Mouse (Mus musculus): ENCODE data around the gene Ccdc121. TPM values are rescaled to one million over a fixed set of nuclear protein-coding genes. Genes with fewer than 3 reads are reported as not detected.
A peak's percentile ranks its signal among the peaks of the same experiment; 100 is the strongest.

Ccdc121 gene
- 0.18 and 0.51 TPM in 2 replicates for polyA plus RNA-seq (2014; fragmentation: Nextera tagmentation; extraction: Ambion mirVana)

DNA sequence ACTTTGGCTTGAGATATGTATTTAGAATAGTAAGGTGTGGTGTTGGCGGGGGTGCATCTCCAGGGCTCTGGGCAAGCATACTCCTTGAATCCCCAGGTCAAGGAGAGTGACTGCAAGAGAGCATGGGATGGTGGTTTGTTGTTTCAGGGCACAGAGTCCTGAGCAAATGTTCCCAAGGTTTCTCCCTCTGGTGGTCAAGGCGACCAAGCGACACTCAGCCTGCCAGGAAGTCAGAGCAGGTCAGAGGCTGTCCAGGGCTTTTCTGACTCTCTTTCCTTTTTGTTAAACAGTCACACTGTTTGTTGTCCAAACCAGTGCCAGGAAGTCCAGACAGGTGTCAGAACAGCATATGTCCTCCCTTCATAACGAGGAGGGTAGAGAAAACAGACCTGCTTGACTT is at the start of gene Ccdc121:
Gene Ccdc121 (minus strand): TSS at position 145 of the 400 bp plus-strand sequence.
- Histone ChIP-seq H3K9ac (ENCODE audit: low read length) (no peak within 1 kb of the TSS), H3K27ac (replicated peaks in 1 of 2; ENCODE audit: control insufficient read depth in 1 of 2, insufficient read depth in 1 of 2, low read depth in 2 of 2, low read length in 2 of 2) (no peak within 1 kb of the TSS), H3K4me1 (ENCODE audit: control insufficient read depth in 2 of 2, insufficient read depth in 2 of 2, low read length in 2 of 2) (peaks cover 0 to 7% of the 10 kb centered on the region in 2 experiments; a peak in 2 of 4 replicates), H3K9me3 (ENCODE audit: control insufficient read depth, low read length) (no peaks in the 10 kb centered on the region), H3K36me3 (ENCODE audit: control insufficient read depth, insufficient read depth, low read length) (no peaks in the 10 kb centered on the region), H3K4me2 (ENCODE audit: low read length) (peak within 1 kb of the TSS; percentile 7), H3K27me3 (ENCODE audit: control insufficient read depth, insufficient read depth, low read length) (no peaks in the 10 kb centered on the region), H3K4me3 (ENCODE audit: control insufficient read depth in 1 of 2, insufficient read depth in 1 of 2, low read depth in 1 of 2, low read length in 2 of 2) (no peak within 1 kb of the TSS)
- no peak for ATAC-seq (ENCODE audit: insufficient number of reproducible peaks, insufficient read depth, low FRiP score, low read depth)
- 46% methylated on average over 4 of the region's 4 CpGs for WGBS

DNA sequence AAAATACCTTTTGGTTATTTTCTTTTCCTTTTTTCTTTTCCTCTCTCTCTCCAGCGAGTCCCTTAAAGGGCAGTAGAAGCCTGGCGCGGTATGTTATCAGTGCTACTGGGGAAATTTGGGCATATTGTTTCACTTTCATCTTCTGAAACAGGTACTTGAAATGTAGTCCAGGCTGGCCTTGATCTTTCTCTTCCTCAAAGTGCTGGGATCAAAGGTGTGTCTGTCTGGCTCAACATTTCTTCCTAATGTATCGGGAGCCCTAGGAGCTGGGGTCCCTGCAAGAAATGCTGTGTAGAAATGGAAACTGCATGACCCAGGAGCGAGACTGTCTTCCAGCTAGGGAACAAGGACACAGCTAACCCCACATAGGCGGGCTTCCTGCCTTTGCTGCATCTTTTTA is 49.1 kb upstream of the Ccdc121 start:
- no peak overlapping the region for H3K4me2 ChIP-seq (ENCODE audit: low read length)
- no peak overlapping the region for H3K4me3 ChIP-seq (ENCODE audit: control insufficient read depth in 1 of 2, insufficient read depth in 1 of 2, low read depth in 1 of 2, low read length in 2 of 2)
- H3K27ac ChIP-seq (replicated peaks in 1 of 2; ENCODE audit: control insufficient read depth in 1 of 2, insufficient read depth in 1 of 2, low read depth in 2 of 2, low read length in 2 of 2): no peak overlapping the region
- H3K9me3 ChIP-seq (ENCODE audit: control insufficient read depth, low read length): no peaks in the 10 kb centered on the region
- ATAC-seq (ENCODE audit: insufficient number of reproducible peaks, insufficient read depth, low FRiP score, low read depth): no peak
- 82% methylated on average over 6 of the region's 6 CpGs for WGBS
- no peaks in the 10 kb centered on the region for H3K4me1 ChIP-seq (ENCODE audit: control insufficient read depth in 2 of 2, insufficient read depth in 2 of 2, low read length in 2 of 2)
- H3K9ac ChIP-seq (ENCODE audit: low read length): no peak overlapping the region
- H3K36me3 ChIP-seq (ENCODE audit: control insufficient read depth, insufficient read depth, low read length): no peaks in the 10 kb centered on the region
- no peaks in the 10 kb centered on the region for H3K27me3 ChIP-seq (ENCODE audit: control insufficient read depth, insufficient read depth, low read length)

DNA sequence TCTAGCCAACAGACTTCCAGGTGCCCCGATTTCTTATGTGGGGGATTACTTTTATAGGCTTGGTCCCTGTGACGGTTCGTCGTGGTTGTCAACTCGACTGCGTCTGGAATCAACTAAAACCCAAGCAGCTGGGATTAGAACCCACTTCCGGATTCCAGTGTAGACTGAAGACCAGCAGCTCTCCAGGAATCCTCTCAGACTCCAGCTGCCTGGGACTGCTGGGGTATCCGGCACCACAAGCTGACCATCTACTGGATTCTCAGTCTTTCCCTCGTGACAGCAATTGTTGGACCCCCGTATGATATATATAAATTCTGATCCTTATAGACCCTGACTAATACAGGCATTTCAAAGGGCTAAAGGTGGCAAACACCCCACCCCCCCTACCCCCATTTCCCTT is 48.4 kb upstream of the Ccdc121 start:
- H3K9ac ChIP-seq (ENCODE audit: low read length): no peak overlapping the region
- no peaks in the 10 kb centered on the region for H3K36me3 ChIP-seq (ENCODE audit: control insufficient read depth, insufficient read depth, low read length)
- WGBS: 66% methylated on average over 10 of the region's 10 CpGs
- no peak overlapping the region for H3K4me3 ChIP-seq (ENCODE audit: control insufficient read depth in 1 of 2, insufficient read depth in 1 of 2, low read depth in 1 of 2, low read length in 2 of 2)
- no peak overlapping the region for H3K27ac ChIP-seq (replicated peaks in 1 of 2; ENCODE audit: control insufficient read depth in 1 of 2, insufficient read depth in 1 of 2, low read depth in 2 of 2, low read length in 2 of 2)
- no peak for ATAC-seq (ENCODE audit: insufficient number of reproducible peaks, insufficient read depth, low FRiP score, low read depth)
- H3K27me3 ChIP-seq (ENCODE audit: control insufficient read depth, insufficient read depth, low read length): no peaks in the 10 kb centered on the region
- H3K4me1 ChIP-seq (ENCODE audit: control insufficient read depth in 2 of 2, insufficient read depth in 2 of 2, low read length in 2 of 2): no peaks in the 10 kb centered on the region
- H3K9me3 ChIP-seq (ENCODE audit: control insufficient read depth, low read length): no peaks in the 10 kb centered on the region
- H3K4me2 ChIP-seq (ENCODE audit: low read length): no peak overlapping the region

DNA sequence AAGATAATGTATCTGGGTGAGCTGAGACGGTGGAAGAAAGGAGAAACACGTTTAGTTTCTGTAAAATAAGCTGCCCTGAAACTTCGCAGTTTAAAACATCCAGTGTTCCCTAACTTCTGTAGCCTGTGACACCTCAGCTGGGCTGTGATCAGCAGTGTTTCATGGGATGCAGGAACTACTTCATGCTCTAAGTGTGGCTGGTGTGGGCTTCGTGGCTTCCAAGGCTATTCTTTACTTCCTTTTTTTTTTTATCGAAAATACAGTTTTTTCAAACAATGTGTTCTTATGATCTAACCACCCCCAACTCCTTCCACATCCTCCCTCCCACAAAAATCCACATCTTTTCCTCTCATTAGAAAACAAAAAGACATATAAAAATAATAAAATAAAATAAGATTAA is 44.2 kb upstream of the Ccdc121 start:
- no peak for ATAC-seq (ENCODE audit: insufficient number of reproducible peaks, insufficient read depth, low FRiP score, low read depth)
- Histone ChIP-seq H3K4me1 (ENCODE audit: control insufficient read depth in 2 of 2, insufficient read depth in 2 of 2, low read length in 2 of 2) (peaks cover 0 to 3% of the 10 kb centered on the region in 2 experiments; a peak in 1 of 4 replicates), H3K9me3 (ENCODE audit: control insufficient read depth, low read length) (no peaks in the 10 kb centered on the region), H3K4me2 (ENCODE audit: low read length) (no peak overlapping the region), H3K27me3 (ENCODE audit: control insufficient read depth, insufficient read depth, low read length) (no peaks in the 10 kb centered on the region), H3K36me3 (ENCODE audit: control insufficient read depth, insufficient read depth, low read length) (no peaks in the 10 kb centered on the region), H3K9ac (ENCODE audit: low read length) (no peak overlapping the region), H3K4me3 (ENCODE audit: control insufficient read depth in 1 of 2, insufficient read depth in 1 of 2, low read depth in 1 of 2, low read length in 2 of 2) (no peak overlapping the region), H3K27ac (replicated peaks in 1 of 2; ENCODE audit: control insufficient read depth in 1 of 2, insufficient read depth in 1 of 2, low read depth in 2 of 2, low read length in 2 of 2) (no peak overlapping the region)
- WGBS: 76% methylated on average over 5 of the region's 5 CpGs

DNA sequence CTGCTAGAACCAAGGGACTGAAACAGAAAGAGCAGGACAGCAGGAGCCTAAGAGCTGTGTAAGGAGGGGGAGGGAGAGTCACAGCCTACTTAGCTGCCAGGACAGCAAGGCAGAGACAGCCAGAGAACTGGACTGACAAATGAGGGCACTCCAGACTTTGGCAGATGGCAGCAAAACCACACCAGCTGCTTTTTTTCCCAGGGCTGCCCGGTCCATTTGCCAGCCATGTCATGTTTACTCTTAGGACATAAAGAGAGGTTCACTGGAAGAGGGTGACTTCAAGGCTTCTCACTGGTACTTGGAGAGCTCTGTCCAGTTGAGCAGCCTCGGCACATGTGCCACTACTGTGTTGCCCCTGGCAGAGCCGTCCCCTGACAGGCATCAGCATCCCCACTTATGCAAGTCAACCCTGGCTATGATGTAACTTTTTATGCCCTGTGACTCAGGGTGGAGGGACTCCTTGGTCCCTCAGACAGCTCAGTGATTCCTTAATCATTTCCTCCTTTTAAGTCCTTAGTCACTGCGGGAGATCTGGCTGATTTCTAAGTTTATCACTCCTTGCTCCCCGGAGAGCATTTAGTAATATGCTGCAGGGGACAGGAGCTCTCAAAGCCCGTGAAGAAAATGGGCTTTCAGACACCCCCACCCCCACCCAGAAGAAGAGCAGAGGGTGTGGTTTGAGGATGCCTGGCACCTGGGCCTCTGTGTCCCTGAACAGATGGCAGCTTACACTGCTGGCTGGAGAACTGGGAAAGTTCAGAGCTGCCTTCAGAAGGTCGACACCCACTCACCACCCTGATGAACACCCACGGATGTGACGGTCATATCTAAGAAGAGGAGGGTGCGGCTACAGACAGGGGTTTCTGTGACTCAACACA is 41.5 kb upstream of the Ccdc121 start:
- Histone ChIP-seq H3K4me3 (ENCODE audit: control insufficient read depth in 1 of 2, insufficient read depth in 1 of 2, low read depth in 1 of 2, low read length in 2 of 2) (no peak overlapping the region), H3K4me1 (ENCODE audit: control insufficient read depth in 2 of 2, insufficient read depth in 2 of 2, low read length in 2 of 2) (peaks cover 0 to 3% of the 10 kb centered on the region in 2 experiments; a peak in 1 of 4 replicates), H3K4me2 (ENCODE audit: low read length) (no peak overlapping the region), H3K27me3 (ENCODE audit: control insufficient read depth, insufficient read depth, low read length) (no peaks in the 10 kb centered on the region), H3K27ac (replicated peaks in 1 of 2; ENCODE audit: control insufficient read depth in 1 of 2, insufficient read depth in 1 of 2, low read depth in 2 of 2, low read length in 2 of 2) (no peak overlapping the region), H3K36me3 (ENCODE audit: control insufficient read depth, insufficient read depth, low read length) (no peaks in the 10 kb centered on the region), H3K9ac (ENCODE audit: low read length) (no peak overlapping the region), H3K9me3 (ENCODE audit: control insufficient read depth, low read length) (no peaks in the 10 kb centered on the region)
- ATAC-seq (ENCODE audit: insufficient number of reproducible peaks, insufficient read depth, low FRiP score, low read depth): no peak
- WGBS: 29% methylated on average over 10 of the region's 10 CpGs

DNA sequence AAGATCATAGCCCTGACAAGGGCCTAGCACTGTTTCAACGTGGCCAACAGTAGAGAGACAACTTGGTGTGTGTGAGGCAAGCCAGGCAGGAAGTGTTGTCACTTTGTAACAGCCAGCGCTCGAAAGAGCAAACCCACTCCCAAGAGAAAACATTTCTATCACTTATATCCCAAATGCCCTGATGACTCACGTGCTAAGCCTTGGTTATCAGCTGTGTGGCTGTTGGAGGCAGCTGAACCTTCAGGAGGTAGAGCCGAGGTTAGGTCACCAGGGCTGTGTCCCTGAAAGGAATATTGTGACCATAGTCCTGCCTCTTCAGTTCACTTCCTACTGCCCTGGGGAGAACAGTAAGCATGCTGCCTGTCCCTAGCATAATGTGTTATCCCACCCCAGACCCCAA is 39.6 kb upstream of the Ccdc121 start:
- Histone ChIP-seq H3K9ac (ENCODE audit: low read length) (no peak overlapping the region), H3K27ac (replicated peaks in 1 of 2; ENCODE audit: control insufficient read depth in 1 of 2, insufficient read depth in 1 of 2, low read depth in 2 of 2, low read length in 2 of 2) (no peak overlapping the region), H3K36me3 (ENCODE audit: control insufficient read depth, insufficient read depth, low read length) (no peaks in the 10 kb centered on the region), H3K4me3 (ENCODE audit: control insufficient read depth in 1 of 2, insufficient read depth in 1 of 2, low read depth in 1 of 2, low read length in 2 of 2) (no peak overlapping the region), H3K4me2 (ENCODE audit: low read length) (no peak overlapping the region), H3K4me1 (ENCODE audit: control insufficient read depth in 2 of 2, insufficient read depth in 2 of 2, low read length in 2 of 2) (peaks cover 0 to 3% of the 10 kb centered on the region in 2 experiments; a peak in 1 of 4 replicates), H3K9me3 (ENCODE audit: control insufficient read depth, low read length) (no peaks in the 10 kb centered on the region), H3K27me3 (ENCODE audit: control insufficient read depth, insufficient read depth, low read length) (no peaks in the 10 kb centered on the region)
- WGBS: 13% methylated on average over 5 of the region's 5 CpGs
- ATAC-seq (ENCODE audit: insufficient number of reproducible peaks, insufficient read depth, low FRiP score, low read depth): no peak

DNA sequence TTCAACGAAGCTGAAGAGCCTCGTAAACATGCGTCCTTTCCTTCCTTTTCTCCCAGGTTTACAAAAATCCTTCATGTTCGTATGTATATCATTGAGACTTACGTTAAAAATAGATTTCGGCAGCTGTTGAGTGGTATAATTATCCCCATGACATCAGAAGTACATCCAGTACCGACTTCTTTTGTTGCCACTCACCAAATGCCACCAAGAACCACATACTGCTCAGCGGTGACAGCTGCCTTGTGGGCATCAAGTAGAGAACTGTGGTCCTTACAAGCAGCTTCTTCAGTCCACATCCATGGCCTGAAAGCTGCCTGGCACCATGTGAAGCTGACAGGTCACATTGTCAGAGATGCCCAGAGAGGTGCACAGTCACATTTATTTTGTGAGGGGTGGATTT is 38.7 kb upstream of the Ccdc121 start:
- ATAC-seq (ENCODE audit: insufficient number of reproducible peaks, insufficient read depth, low FRiP score, low read depth): no peak
- H3K27ac ChIP-seq (replicated peaks in 1 of 2; ENCODE audit: control insufficient read depth in 1 of 2, insufficient read depth in 1 of 2, low read depth in 2 of 2, low read length in 2 of 2): no peak overlapping the region

More for the DNA sequence above, 38.7 kb upstream of the Ccdc121 start:
- H3K4me2 ChIP-seq (ENCODE audit: low read length): no peak overlapping the region
- no peaks in the 10 kb centered on the region for H3K36me3 ChIP-seq (ENCODE audit: control insufficient read depth, insufficient read depth, low read length)
- no peak overlapping the region for H3K4me3 ChIP-seq (ENCODE audit: control insufficient read depth in 1 of 2, insufficient read depth in 1 of 2, low read depth in 1 of 2, low read length in 2 of 2)
- 72% methylated on average over 8 of the region's 8 CpGs for WGBS
- H3K4me1 ChIP-seq (ENCODE audit: control insufficient read depth in 2 of 2, insufficient read depth in 2 of 2, low read length in 2 of 2): peaks cover 0 to 3% of the 10 kb centered on the region in 2 experiments; a peak in 1 of 4 replicates
- no peak overlapping the region for H3K9ac ChIP-seq (ENCODE audit: low read length)
- H3K27me3 ChIP-seq (ENCODE audit: control insufficient read depth, insufficient read depth, low read length): no peaks in the 10 kb centered on the region
- H3K9me3 ChIP-seq (ENCODE audit: control insufficient read depth, low read length): no peaks in the 10 kb centered on the region

Data from heart, embryonic 14.5 days (tissue).